Mouse (Mus musculus) embryonic facial prominence, embryonic 11.5 days (tissue): ENCODE results near the gene Cdk5rap1. TPM values are rescaled to one million over a fixed set of nuclear protein-coding genes. Genes with fewer than 3 reads are reported as not detected.

Source experiments
- ATAC-seq: fragments of 200-750 bp; cut with Nextera tagmentation; replicated peaks from 2 replicates; pipeline ENCODE4 v1.8.0; 2017; ENCODE audit warnings: low read depth; ENCODE audit not compliant: insufficient number of reproducible peaks, low FRiP score, low TSS enrichment
- DNase-seq: peaks from one replicate; pipeline ENCODE4 v3.0.0-alpha.2; 2015; ENCODE audit warnings: low spot score
- H3K27ac ChIP-seq: fragments of 300-500 bp; sonication (generic); replicated peaks from 2 replicates; pipeline ENCODE4 v1.5.1; 2014; ENCODE audit warnings: mild to moderate bottlenecking, low read depth, low read length, control low read depth
- H3K27me3 ChIP-seq: fragments of 300-500 bp; sonication (generic); 2 replicates; pipeline ENCODE4 v1.6.1; 2014; ENCODE audit warnings: mild to moderate bottlenecking, low read length, moderate library complexity, mixed read lengths; ENCODE audit not compliant: control insufficient read depth, insufficient read depth
- H3K36me3 ChIP-seq: fragments of 300-500 bp; sonication (generic); replicated peaks from 2 replicates; pipeline ENCODE4 v1.6.1; 2014; ENCODE audit warnings: low read depth, mild to moderate bottlenecking, low read length, moderate library complexity, mixed read lengths; ENCODE audit not compliant: control insufficient read depth, insufficient read depth
- H3K4me1 ChIP-seq: fragments of 300-500 bp; sonication (generic); 2 replicates; pipeline ENCODE4 v1.6.1; 2014; ENCODE audit warnings: low read length, mixed read lengths; ENCODE audit not compliant: control insufficient read depth, insufficient read depth
- H3K4me2 ChIP-seq: fragments of 300-500 bp; sonication (generic); 2 replicates; pipeline ENCODE4 v1.6.1; 2014; ENCODE audit warnings: low read depth, mild to moderate bottlenecking, control low read depth, low read length, moderate library complexity
- H3K4me3 ChIP-seq: fragments of 300-500 bp; sonication (generic); 2 replicates; pipeline ENCODE4 v1.5.1; 2014; ENCODE audit warnings: low read depth, low read length, control low read depth
- H3K9ac ChIP-seq: fragments of 300-500 bp; sonication (generic); replicated peaks from 2 replicates; pipeline ENCODE4 v1.6.1; 2014; ENCODE audit warnings: mild to moderate bottlenecking, control low read depth, low read length
- H3K9me3 ChIP-seq: fragments of 300-500 bp; sonication (generic); replicated peaks from 2 replicates; pipeline ENCODE4 v1.6.1; 2016; ENCODE audit warnings: mild to moderate bottlenecking, low read length, inconsistent platforms, mixed read lengths; ENCODE audit not compliant: control insufficient read depth
- WGBS: fragments of 180-500 bp; shearing (Covaris S2); extraction: QIAGEN DNeasy Blood & Tissue Kit; methylation state at CpG from one replicate; pipeline ENCODE4 v1.1.7; 2014; 5-methylcytosine and 5-hydroxymethylcytosine counted together
- polyA plus RNA-seq: library from polyadenylated mRNA; unstranded; fragments of >200 nt; fragmentation: Nextera tagmentation; extraction: Ambion mirVana; gene quantifications from 2 replicates; pipeline ENCODE4 v1.2.1, GENCODE M21; 2014

Cdk5rap1 gene
- polyA plus RNA-seq, 1 experiment from 2014 or later, result 19.4 TPM

DNA sequence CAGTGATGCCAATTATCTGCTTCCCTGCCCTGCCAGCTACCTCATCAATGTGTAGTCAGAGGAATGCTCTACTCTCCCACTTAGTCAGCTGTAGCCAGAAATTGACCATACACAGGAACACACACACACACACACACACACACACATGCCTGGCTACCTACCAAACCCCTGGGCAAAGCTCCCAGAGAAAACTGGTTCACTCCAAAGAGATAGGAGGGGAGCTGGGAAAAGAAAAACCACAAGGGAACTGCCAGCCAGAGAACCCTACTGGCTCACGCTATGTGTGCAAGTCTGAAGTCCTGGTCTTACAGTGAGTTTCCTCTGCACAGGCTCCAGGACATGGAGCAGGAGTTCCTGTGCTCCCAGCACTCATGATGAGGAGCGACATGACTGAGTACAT is 37.5 kb upstream of the Cdk5rap1 start:
- Histone ChIP-seq H3K9ac (no peak overlapping the region), H3K4me3 (no peak overlapping the region), H3K27ac (no peak overlapping the region), H3K9me3 (no peaks in the 10 kb centered on the region), H3K27me3 (0 out of 2 replicates have a peak, but pooled peaks cover 2% of the 10 kb centered on the region), H3K4me2 (no peak overlapping the region), H3K36me3 (no peaks in the 10 kb centered on the region), H3K4me1 (no peaks in the 10 kb centered on the region)
- ATAC-seq (no peak), DNase-seq (no peak)
- WGBS, result 53% methylated on average over 2 of the region's 2 CpGs

DNA sequence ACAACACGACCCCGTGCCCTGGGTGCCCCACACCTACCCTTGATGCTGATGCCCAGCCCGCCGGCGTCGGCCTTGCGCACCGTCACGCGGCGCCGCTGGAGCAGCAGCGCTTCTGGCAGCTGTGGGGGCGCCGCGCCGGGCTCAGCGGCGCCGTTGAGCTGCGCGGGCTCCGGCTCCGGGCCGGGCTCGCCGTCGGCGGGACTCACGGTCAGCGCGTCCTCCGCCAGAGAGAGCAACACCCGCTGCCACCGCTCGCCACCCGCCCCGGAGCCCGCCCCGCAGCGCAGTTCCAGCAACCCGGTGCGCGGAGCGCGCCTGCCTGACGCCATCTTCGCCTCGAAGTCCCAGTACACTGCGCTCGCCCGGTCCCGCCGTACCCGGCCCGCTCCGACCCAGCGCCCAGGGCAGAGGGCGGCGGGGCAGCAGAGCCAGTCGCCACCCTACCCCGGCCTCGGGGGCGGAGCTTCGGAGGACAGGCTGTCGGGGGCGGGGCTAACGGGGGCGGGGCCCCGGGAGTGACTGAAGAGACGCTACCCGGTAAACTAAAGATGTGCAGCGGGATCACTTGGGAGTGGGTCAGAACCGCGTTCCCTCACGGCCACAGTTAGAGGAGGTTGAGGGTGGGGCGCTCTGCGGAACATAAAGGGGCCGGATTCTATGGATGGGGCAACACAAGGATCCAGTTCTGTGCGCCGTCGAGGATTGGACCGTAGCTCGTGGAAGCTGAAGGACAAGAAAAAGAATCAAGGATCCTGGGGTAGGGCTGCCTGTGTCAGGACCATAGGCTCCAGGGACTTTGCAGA is 35.0 kb upstream of the Cdk5rap1 start, which contains the start of gene Snta1:
Gene Snta1, minus strand, starts transcription at position 457 of the 803 bp plus-strand sequence.
- DNase-seq (peak; percentile 80), ATAC-seq (peak; percentile 76)
- no peak within 1 kb of the TSS for H3K27ac ChIP-seq
- WGBS, result 2% methylated on average over 68 of the region's 84 CpGs
- peak within 1 kb of the TSS; percentile 63 for H3K9ac ChIP-seq
- peak within 1 kb of the TSS; percentile 87 for H3K4me2 ChIP-seq
- H3K4me1 ChIP-seq, result no peaks in the 10 kb centered on the region
- no peaks in the 10 kb centered on the region for H3K36me3 ChIP-seq
- peak within 1 kb of the TSS; percentile 54 for H3K4me3 ChIP-seq
- 0 out of 2 replicates have a peak, but pooled peaks cover 2% of the 10 kb centered on the region for H3K27me3 ChIP-seq
- no peaks in the 10 kb centered on the region for H3K9me3 ChIP-seq

- H3K4me2 ChIP-seq, result peak overlapping the region; percentile 87
- H3K9me3 ChIP-seq, result no peaks in the 10 kb centered on the region
- peak overlapping the region; percentile 63 for H3K9ac ChIP-seq
- H3K27me3 ChIP-seq, result 0 out of 2 replicates have a peak, but pooled peaks cover 2% of the 10 kb centered on the region
- H3K4me1 ChIP-seq, result no peaks in the 10 kb centered on the region
- ATAC-seq (peak; percentile 2; the same call in 1 of the 2 replicates), DNase-seq (no peak)
- peak overlapping the region; percentile 54 for H3K4me3 ChIP-seq
- no peaks in the 10 kb centered on the region for H3K36me3 ChIP-seq
- 27% methylated on average over 11 of the region's 11 CpGs for WGBS
- H3K27ac ChIP-seq, result no peak overlapping the region
These were observed 34.3 kb upstream of the Cdk5rap1 start for GRCm38 (mm10) chr2:154407063-154407642.

- no peaks in the 10 kb centered on the region for H3K36me3 ChIP-seq
- H3K4me1 ChIP-seq, result no peaks in the 10 kb centered on the region
- WGBS, result 64% methylated on average over 5 of the region's 5 CpGs
- no peak overlapping the region for H3K27ac ChIP-seq
- no peak for ATAC-seq
- H3K4me3 ChIP-seq, result no peak overlapping the region
- H3K4me2 ChIP-seq, result no peak overlapping the region
- no peaks in the 10 kb centered on the region for H3K9me3 ChIP-seq
- H3K9ac ChIP-seq, result no peak overlapping the region
- 0 out of 2 replicates have a peak, but pooled peaks cover 2% of the 10 kb centered on the region for H3K27me3 ChIP-seq
- DNase-seq, result no peak
These were observed 32.7 kb upstream of the Cdk5rap1 start for GRCm38 (mm10) chr2:154405447-154405994.

- 0 out of 2 replicates have a peak, but pooled peaks cover 2% of the 10 kb centered on the region for H3K27me3 ChIP-seq
- H3K4me2 ChIP-seq, result no peak overlapping the region
- H3K4me3 ChIP-seq, result no peak overlapping the region
- no peaks in the 10 kb centered on the region for H3K9me3 ChIP-seq
- no peak overlapping the region for H3K9ac ChIP-seq
- DNase-seq (peak; percentile 51), ATAC-seq (0 out of 2 replicates have a peak, but pooled peaks have one; percentile 45)
- H3K36me3 ChIP-seq, result no peaks in the 10 kb centered on the region
- 38% methylated on average over 7 of the region's 7 CpGs for WGBS
- no peaks in the 10 kb centered on the region for H3K4me1 ChIP-seq
- H3K27ac ChIP-seq, result no peak overlapping the region
These were observed 30.0 kb upstream of the Cdk5rap1 start for GRCm38 (mm10) chr2:154402811-154403210.

DNA sequence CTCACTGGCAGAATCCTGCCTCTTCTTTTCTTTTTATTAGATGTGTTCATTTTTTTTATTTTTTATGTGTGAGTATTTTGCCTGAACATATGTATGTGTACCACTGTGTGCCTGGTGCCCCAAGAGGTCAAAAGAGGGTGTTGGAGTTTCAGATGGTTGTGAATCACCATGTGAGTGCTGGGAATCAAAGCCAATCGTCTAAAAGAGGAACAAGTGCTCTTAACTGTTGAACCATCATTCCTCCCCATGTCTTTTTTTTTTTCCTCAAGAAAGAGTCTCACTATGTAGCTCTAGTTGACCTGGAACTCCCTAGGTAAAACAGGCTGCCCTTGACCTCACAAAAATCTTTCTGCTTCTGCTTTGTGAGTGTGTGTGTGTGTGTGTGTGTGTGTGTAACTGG is 29.2 kb upstream of the Cdk5rap1 start:
- Histone ChIP-seq H3K4me2 (no peak overlapping the region), H3K4me1 (no peaks in the 10 kb centered on the region), H3K27me3 (no peaks in the 10 kb centered on the region), H3K27ac (no peak overlapping the region), H3K9ac (no peak overlapping the region), H3K9me3 (no peaks in the 10 kb centered on the region), H3K4me3 (no peak overlapping the region), H3K36me3 (no peaks in the 10 kb centered on the region)
- no peak for ATAC-seq
- WGBS, result 52% methylated on average over 1 of the region's 1 CpGs
- DNase-seq, result no peak

DNA sequence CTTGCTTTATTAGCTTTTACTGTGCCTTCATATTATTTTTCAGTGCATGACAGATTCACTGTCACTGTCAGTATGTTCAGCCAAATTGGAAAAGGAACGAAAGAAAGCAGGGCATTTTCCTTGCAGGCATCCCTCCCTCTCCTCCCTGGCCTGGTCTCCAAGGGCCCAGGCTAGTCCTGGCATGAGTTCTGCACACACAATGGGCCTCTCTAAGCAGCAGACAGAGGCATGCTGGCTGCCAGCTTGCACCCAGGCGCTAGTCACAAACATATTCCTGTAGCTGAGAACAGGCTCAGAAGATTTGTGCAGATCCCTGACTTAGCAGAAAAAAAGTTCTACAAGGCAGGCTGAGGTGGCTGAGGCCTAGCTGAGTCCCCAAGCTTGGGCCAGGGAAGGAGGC is 26.5 kb upstream of the Cdk5rap1 start:
- no peak overlapping the region for H3K4me3 ChIP-seq
- no peaks in the 10 kb centered on the region for H3K4me1 ChIP-seq
- DNase-seq (no peak), ATAC-seq (no peak)
- WGBS, result 86% methylated on average over 2 of the region's 2 CpGs
- no peak overlapping the region for H3K9ac ChIP-seq
- H3K4me2 ChIP-seq, result no peak overlapping the region
- H3K27me3 ChIP-seq, result no peaks in the 10 kb centered on the region
- no peak overlapping the region for H3K27ac ChIP-seq
- no peaks in the 10 kb centered on the region for H3K9me3 ChIP-seq
- no peaks in the 10 kb centered on the region for H3K36me3 ChIP-seq

- DNase-seq (no peak), ATAC-seq (no peak)
- WGBS, result 86% methylated on average over 7 of the region's 7 CpGs
- no peaks in the 10 kb centered on the region for H3K36me3 ChIP-seq
- H3K4me1 ChIP-seq, result no peaks in the 10 kb centered on the region
- H3K9ac ChIP-seq, result no peak overlapping the region
- no peaks in the 10 kb centered on the region for H3K27me3 ChIP-seq
- no peaks in the 10 kb centered on the region for H3K9me3 ChIP-seq
- H3K4me3 ChIP-seq, result no peak overlapping the region
- no peak overlapping the region for H3K27ac ChIP-seq
- H3K4me2 ChIP-seq, result no peak overlapping the region
These were observed 25.5 kb upstream of the Cdk5rap1 start for GRCm38 (mm10) chr2:154398267-154398666.
